Mouse (Mus musculus): Measurements from ENCODE around the gene Lzts2. TPM values are rescaled to one million over a fixed set of nuclear protein-coding genes. Genes with fewer than 3 reads are reported as not detected.
A peak's percentile ranks its signal among the peaks of the same experiment; 100 is the strongest.
"Not testable (repeated sequence)": the region's sequence is repeated elsewhere in the genome, so short reads cannot be mapped to it uniquely, and the experiment has no call there.

The Lzts2 gene
- total RNA-seq, 1 experiment = 31.9 TPM

- no peak for TF ChIP-seq ZNF384 (IDR thresholded peaks at IDR 0.05; ENCODE audit: low read depth, low read length)
- no peak for TF ChIP-seq MAFK (IDR thresholded peaks at IDR 0.05; ENCODE audit: insufficient read depth, low read depth, low read length)
- TF ChIP-seq CHD2 (IDR thresholded peaks at IDR 0.05; ENCODE audit: low read depth, low read length) = no peak
- no peak for TF ChIP-seq HCFC1 (IDR thresholded peaks at IDR 0.05; ENCODE audit: borderline replicate concordance, insufficient read depth, low read length)
- no peak for TF ChIP-seq ZC3H11A (IDR thresholded peaks at IDR 0.05; ENCODE audit: borderline replicate concordance, low read depth, low read length)
- no peaks in the 10 kb centered on the region for H3K9me3 ChIP-seq (ENCODE audit: control insufficient read depth, insufficient read depth, low read depth, low read length)
- peaks cover 0 to 18% of the 10 kb centered on the region in 2 experiments; a peak in 2 of 4 replicates for H3K4me1 ChIP-seq (ENCODE audit: control insufficient read depth in 2 of 2, insufficient read depth in 2 of 2, low read length in 2 of 2, poor library complexity in 1 of 2)
- H3K4me3 ChIP-seq (ENCODE audit: insufficient read depth in 1 of 2, low read depth in 1 of 2, low read length in 2 of 2, poor library complexity in 1 of 2, severe bottlenecking in 1 of 2) = no peak overlapping the region
- no peaks in the 10 kb centered on the region for H3K36me3 ChIP-seq (ENCODE audit: control insufficient read depth, insufficient read depth, low read length, poor library complexity, severe bottlenecking)
- in situ Hi-C loops (cut with MboI; ENCODE audit: low sequenced_read_pairs in 2 of 2, unreplicated experiment in 2 of 2) = no loop called here
- H3K9ac ChIP-seq (ENCODE audit: insufficient read depth, low read depth, low read length, poor library complexity, severe bottlenecking) = no peak overlapping the region
- H3K27ac ChIP-seq (ENCODE audit: insufficient read depth, low read depth, low read length, poor library complexity, severe bottlenecking) = no peak overlapping the region
- no peak for DNase-seq (ENCODE audit: low read depth, low spot score)
Measured at GRCm38 (mm10) chr19:45036867-45037266, 22.7 kb downstream of the Lzts2 start.

DNA sequence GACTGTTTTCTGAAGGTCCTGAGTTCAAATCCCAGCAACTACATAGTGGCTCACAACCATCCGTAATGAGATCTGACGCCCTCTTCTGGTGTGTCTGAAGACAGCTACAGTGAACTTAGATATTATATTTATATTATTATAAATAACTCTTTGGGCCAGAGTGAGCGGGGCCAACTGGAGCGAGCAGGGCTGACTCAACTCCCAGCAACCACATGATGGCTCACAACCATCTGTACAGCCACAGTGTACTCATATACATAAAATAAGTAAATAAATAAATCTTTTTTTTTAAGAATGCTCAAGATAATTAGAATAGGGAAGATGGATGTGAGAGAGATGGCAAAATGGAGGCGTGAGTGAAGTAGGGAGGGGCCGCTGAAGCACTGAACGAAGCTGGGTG lies 24.0 kb downstream of the Lzts2 start:
- DNase-seq (ENCODE audit: low read depth, low spot score); H3K27ac ChIP-seq (ENCODE audit: insufficient read depth, low read depth, low read length, poor library complexity, severe bottlenecking); in situ Hi-C loops (cut with MboI; ENCODE audit: low sequenced_read_pairs in 2 of 2, unreplicated experiment in 2 of 2); H3K4me3 ChIP-seq (ENCODE audit: insufficient read depth in 1 of 2, low read depth in 1 of 2, low read length in 2 of 2, poor library complexity in 1 of 2, severe bottlenecking in 1 of 2); H3K9me3 ChIP-seq (ENCODE audit: control insufficient read depth, insufficient read depth, low read depth, low read length); H3K36me3 ChIP-seq (ENCODE audit: control insufficient read depth, insufficient read depth, low read length, poor library complexity, severe bottlenecking); H3K9ac ChIP-seq (ENCODE audit: insufficient read depth, low read depth, low read length, poor library complexity, severe bottlenecking): not testable (repeated sequence)
- H3K4me1 ChIP-seq (ENCODE audit: control insufficient read depth in 2 of 2, insufficient read depth in 2 of 2, low read length in 2 of 2, poor library complexity in 1 of 2) = peaks cover 0 to 16% of the 10 kb centered on the region in 2 experiments; a peak in 2 of 4 replicates

GRCm38 (mm10) chr19:45040214-45040613 lies 26.0 kb downstream of the Lzts2 start:
- H3K36me3 ChIP-seq (ENCODE audit: control insufficient read depth, insufficient read depth, low read length, poor library complexity, severe bottlenecking) = no peaks in the 10 kb centered on the region
- H3K27ac ChIP-seq (ENCODE audit: insufficient read depth, low read depth, low read length, poor library complexity, severe bottlenecking) = no peak overlapping the region
- DNase-seq (ENCODE audit: low read depth, low spot score) = no peak
- no peak overlapping the region for H3K9ac ChIP-seq (ENCODE audit: insufficient read depth, low read depth, low read length, poor library complexity, severe bottlenecking)
- H3K9me3 ChIP-seq (ENCODE audit: control insufficient read depth, insufficient read depth, low read depth, low read length) = no peaks in the 10 kb centered on the region
- peaks cover 0 to 19% of the 10 kb centered on the region in 2 experiments; a peak in 2 of 4 replicates for H3K4me1 ChIP-seq (ENCODE audit: control insufficient read depth in 2 of 2, insufficient read depth in 2 of 2, low read length in 2 of 2, poor library complexity in 1 of 2)
- in situ Hi-C loops (cut with MboI; ENCODE audit: low sequenced_read_pairs in 2 of 2, unreplicated experiment in 2 of 2) = no loop called here
- peak overlapping the region; percentile 19 to 45; a peak in 2 of 4 replicates for H3K4me3 ChIP-seq (ENCODE audit: insufficient read depth in 1 of 2, low read depth in 1 of 2, low read length in 2 of 2, poor library complexity in 1 of 2, severe bottlenecking in 1 of 2)
- TF ChIP-seq CHD2 (IDR thresholded peaks at IDR 0.05; ENCODE audit: low read depth, low read length) (no peak), ZNF384 (IDR thresholded peaks at IDR 0.05; ENCODE audit: low read depth, low read length) (no peak), MAFK (IDR thresholded peaks at IDR 0.05; ENCODE audit: insufficient read depth, low read depth, low read length) (no peak), ZC3H11A (IDR thresholded peaks at IDR 0.05; ENCODE audit: borderline replicate concordance, low read depth, low read length) (no peak), HCFC1 (IDR thresholded peaks at IDR 0.05; ENCODE audit: borderline replicate concordance, insufficient read depth, low read length) (no peak)

DNA sequence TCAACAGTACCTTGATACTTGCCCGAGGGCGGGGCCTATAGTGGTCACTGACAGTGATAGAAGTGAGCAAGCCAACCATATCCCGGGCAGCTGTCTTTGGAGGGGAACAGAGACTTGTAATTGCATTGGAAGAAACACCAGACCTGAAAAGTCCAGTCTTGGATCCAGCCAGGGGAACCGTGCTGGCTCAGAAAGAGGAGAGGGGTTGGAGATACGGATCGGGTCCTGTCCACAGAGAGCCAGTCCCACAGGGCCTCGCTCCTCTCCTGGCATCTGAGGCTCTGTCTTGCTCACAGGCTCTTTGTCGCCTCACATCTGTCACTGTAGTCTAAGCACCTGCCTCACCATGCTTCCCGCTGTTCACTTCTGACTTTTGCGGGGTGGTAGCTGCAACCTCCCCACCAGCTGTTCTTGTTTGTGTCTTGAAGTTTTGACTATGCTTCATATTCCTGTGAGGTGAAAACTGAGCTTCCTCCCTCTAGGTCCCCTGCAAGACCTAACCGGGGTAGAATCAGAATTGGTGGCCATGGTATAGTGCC lies 30.2 kb downstream of the Lzts2 start:
- no peak overlapping the region for H3K9ac ChIP-seq (ENCODE audit: insufficient read depth, low read depth, low read length, poor library complexity, severe bottlenecking)
- H3K4me3 ChIP-seq (ENCODE audit: insufficient read depth in 1 of 2, low read depth in 1 of 2, low read length in 2 of 2, poor library complexity in 1 of 2, severe bottlenecking in 1 of 2) = no peak overlapping the region
- no peaks in the 10 kb centered on the region for H3K9me3 ChIP-seq (ENCODE audit: control insufficient read depth, insufficient read depth, low read depth, low read length)
- H3K36me3 ChIP-seq (ENCODE audit: control insufficient read depth, insufficient read depth, low read length, poor library complexity, severe bottlenecking) = no peaks in the 10 kb centered on the region
- in situ Hi-C loops (cut with MboI; ENCODE audit: low sequenced_read_pairs in 2 of 2, unreplicated experiment in 2 of 2) = no loop called here
- no peak for DNase-seq (ENCODE audit: low read depth, low spot score)
- TF ChIP-seq MAFK (IDR thresholded peaks at IDR 0.05; ENCODE audit: insufficient read depth, low read depth, low read length) (no peak), HCFC1 (IDR thresholded peaks at IDR 0.05; ENCODE audit: borderline replicate concordance, insufficient read depth, low read length) (no peak), CHD2 (IDR thresholded peaks at IDR 0.05; ENCODE audit: low read depth, low read length) (no peak), ZC3H11A (IDR thresholded peaks at IDR 0.05; ENCODE audit: borderline replicate concordance, low read depth, low read length) (no peak), ZNF384 (IDR thresholded peaks at IDR 0.05; ENCODE audit: low read depth, low read length) (no peak)
- no peak overlapping the region for H3K27ac ChIP-seq (ENCODE audit: insufficient read depth, low read depth, low read length, poor library complexity, severe bottlenecking)
- peaks cover 0 to 23% of the 10 kb centered on the region in 2 experiments; a peak in 1 of 4 replicates for H3K4me1 ChIP-seq (ENCODE audit: control insufficient read depth in 2 of 2, insufficient read depth in 2 of 2, low read length in 2 of 2, poor library complexity in 1 of 2)

- no peaks in the 10 kb centered on the region for H3K9me3 ChIP-seq (ENCODE audit: control insufficient read depth, insufficient read depth, low read depth, low read length)
- no peak overlapping the region for H3K9ac ChIP-seq (ENCODE audit: insufficient read depth, low read depth, low read length, poor library complexity, severe bottlenecking)
- H3K4me1 ChIP-seq (ENCODE audit: control insufficient read depth in 2 of 2, insufficient read depth in 2 of 2, low read length in 2 of 2, poor library complexity in 1 of 2) = peaks cover 0 to 21% of the 10 kb centered on the region in 2 experiments; a peak in 1 of 4 replicates
- TF ChIP-seq CHD2 (IDR thresholded peaks at IDR 0.05; ENCODE audit: low read depth, low read length) = no peak
- no peak for TF ChIP-seq MAFK (IDR thresholded peaks at IDR 0.05; ENCODE audit: insufficient read depth, low read depth, low read length)
- no peak for TF ChIP-seq HCFC1 (IDR thresholded peaks at IDR 0.05; ENCODE audit: borderline replicate concordance, insufficient read depth, low read length)
- TF ChIP-seq ZC3H11A (IDR thresholded peaks at IDR 0.05; ENCODE audit: borderline replicate concordance, low read depth, low read length) = no peak
- no peak for TF ChIP-seq ZNF384 (IDR thresholded peaks at IDR 0.05; ENCODE audit: low read depth, low read length)
- no peak for DNase-seq (ENCODE audit: low read depth, low spot score)
- no peak overlapping the region for H3K27ac ChIP-seq (ENCODE audit: insufficient read depth, low read depth, low read length, poor library complexity, severe bottlenecking)
- in situ Hi-C loops (cut with MboI; ENCODE audit: low sequenced_read_pairs in 2 of 2, unreplicated experiment in 2 of 2) = no loop called here
- no peaks in the 10 kb centered on the region for H3K36me3 ChIP-seq (ENCODE audit: control insufficient read depth, insufficient read depth, low read length, poor library complexity, severe bottlenecking)
- H3K4me3 ChIP-seq (ENCODE audit: insufficient read depth in 1 of 2, low read depth in 1 of 2, low read length in 2 of 2, poor library complexity in 1 of 2, severe bottlenecking in 1 of 2) = no peak overlapping the region
Measured at GRCm38 (mm10) chr19:45045236-45045635, 31.0 kb downstream of the Lzts2 start.

Measured in ES-E14 (cell line).